Mouse (Mus musculus) heart, postnatal 0 days (tissue): Measurements from ENCODE around the gene Nucb1. TPM values are rescaled to one million over a fixed set of nuclear protein-coding genes. Genes with fewer than 3 reads are reported as not detected.
A peak's percentile ranks its signal among the peaks of the same experiment; 100 is the strongest.

ENCODE experiments used
- ATAC-seq: fragments of 200-750 bp; cut with Nextera tagmentation; 2 replicates; pipeline ENCODE4 v1.8.0; 2017; ENCODE audit warnings: low read depth, moderate number of reproducible peaks, moderate library complexity; ENCODE audit not compliant: insufficient read depth
- DNase-seq: peaks from one replicate; pipeline ENCODE4 v3.0.0-alpha.2; 2016; ENCODE audit warnings: low spot score
- H3K27ac ChIP-seq: fragments of 300-500 bp; sonication (generic); 2 replicates; pipeline ENCODE4 v1.5.1; 2014; ENCODE audit warnings: low read depth, mild to moderate bottlenecking
- H3K27me3 ChIP-seq: fragments of 300-500 bp; sonication (generic); 2 replicates; pipeline ENCODE4 v1.6.1; 2014; ENCODE audit warnings: low read length, mixed read lengths; ENCODE audit not compliant: control insufficient read depth, insufficient read depth
- H3K36me3 ChIP-seq: fragments of 300-500 bp; sonication (generic); replicated peaks from 2 replicates; pipeline ENCODE4 v1.6.1; 2014; ENCODE audit warnings: low read length, mixed read lengths; ENCODE audit not compliant: control insufficient read depth, insufficient read depth
- H3K4me1 ChIP-seq: fragments of 300-500 bp; sonication (generic); 2 replicates; pipeline ENCODE4 v1.6.1; 2014; ENCODE audit warnings: antibody characterized with exemption; ENCODE audit not compliant: control insufficient read depth, insufficient read depth
- H3K4me2 ChIP-seq: fragments of 300-500 bp; sonication (generic); 2 replicates; pipeline ENCODE4 v1.6.1; 2014; ENCODE audit warnings: low read depth, mild to moderate bottlenecking, low read length, moderate library complexity
- H3K4me3 ChIP-seq: fragments of 300-500 bp; sonication (generic); 2 replicates; pipeline ENCODE4 v1.5.1; 2014; ENCODE audit warnings: low read depth, low read length
- H3K9ac ChIP-seq: fragments of 300-500 bp; sonication (generic); replicated peaks from 2 replicates; pipeline ENCODE4 v1.6.1; 2014; ENCODE audit warnings: low read depth, low read length, mixed read lengths
- H3K9me3 ChIP-seq: fragments of 300-500 bp; sonication (generic); replicated peaks from 2 replicates; pipeline ENCODE4 v1.6.1; 2016; ENCODE audit warnings: low read length; ENCODE audit not compliant: control insufficient read depth
- CTCF ChIP-seq: IDR thresholded peaks from 2 replicates; pipeline ENCODE4 v1.5.1; 2016; ENCODE audit warnings: antibody characterized with exemption, control low read depth, low read depth
- EP300 ChIP-seq: IDR thresholded peaks from 2 replicates; pipeline ENCODE4 v1.6.1; 2016; ENCODE audit warnings: antibody characterized with exemption, low read depth
- WGBS: fragments of 180-500 bp; shearing (Covaris S2); extraction: QIAGEN DNeasy Blood & Tissue Kit; methylation state at CpG from one replicate; pipeline ENCODE4 v1.1.7; 2014; 5-methylcytosine and 5-hydroxymethylcytosine counted together
- polyA plus RNA-seq: library from polyadenylated mRNA; unstranded; fragments of >200 nt; fragmentation: Nextera tagmentation; extraction: Ambion mirVana; gene quantifications from 2 replicates; pipeline ENCODE4 v1.2.1, GENCODE M21; 2015
- total RNA-seq: library from RNA; depleted of rRNA; stranded (reverse); fragments of >200 nt; gene quantifications from 2 replicates; pipeline ENCODE4 v1.2.3, GENCODE M21; 2014; ENCODE audit warnings: low replicate concordance

The Nucb1 gene
- total and polyA plus RNA-seq, 2 experiments from 2014 or later, result 78.4 to 110 TPM

GRCm38 (mm10) chr7:45492225-45492844 is 17.9 kb downstream of the Nucb1 start:
- peaks cover 38% of the 10 kb centered on the region for H3K36me3 ChIP-seq
- no peak overlapping the region for H3K4me3 ChIP-seq
- no peaks in the 10 kb centered on the region for H3K27me3 ChIP-seq
- WGBS, result 90% methylated on average over 8 of the region's 8 CpGs
- H3K9me3 ChIP-seq, result no peaks in the 10 kb centered on the region
- H3K9ac ChIP-seq, result no peak overlapping the region
- TF ChIP-seq CTCF, result no peak
- TF ChIP-seq EP300, result no peak
- DNase-seq (no peak), ATAC-seq (no peak)
- H3K4me1 ChIP-seq, result peaks cover 11% of the 10 kb centered on the region; the same call in 1 of the 2 replicates
- H3K4me2 ChIP-seq, result no peak overlapping the region
- peak overlapping the region; percentile 67; the same call in 1 of the 2 replicates for H3K27ac ChIP-seq

- DNase-seq (no peak), ATAC-seq (no peak)
- H3K4me3 ChIP-seq, result no peak overlapping the region
- no peak overlapping the region for H3K4me2 ChIP-seq
- H3K9me3 ChIP-seq, result no peaks in the 10 kb centered on the region
- no peak overlapping the region for H3K27ac ChIP-seq
- peaks cover 29% of the 10 kb centered on the region for H3K36me3 ChIP-seq
- no peaks in the 10 kb centered on the region for H3K27me3 ChIP-seq
- H3K4me1 ChIP-seq, result peaks cover 11% of the 10 kb centered on the region; the same call in 1 of the 2 replicates
- no peak overlapping the region for H3K9ac ChIP-seq
- TF ChIP-seq CTCF, result no peak
- TF ChIP-seq EP300, result no peak
- WGBS, result 27% methylated on average over 3 of the region's 3 CpGs
Measured at GRCm38 (mm10) chr7:45491264-45491663, 18.9 kb downstream of the Nucb1 start.

DNA sequence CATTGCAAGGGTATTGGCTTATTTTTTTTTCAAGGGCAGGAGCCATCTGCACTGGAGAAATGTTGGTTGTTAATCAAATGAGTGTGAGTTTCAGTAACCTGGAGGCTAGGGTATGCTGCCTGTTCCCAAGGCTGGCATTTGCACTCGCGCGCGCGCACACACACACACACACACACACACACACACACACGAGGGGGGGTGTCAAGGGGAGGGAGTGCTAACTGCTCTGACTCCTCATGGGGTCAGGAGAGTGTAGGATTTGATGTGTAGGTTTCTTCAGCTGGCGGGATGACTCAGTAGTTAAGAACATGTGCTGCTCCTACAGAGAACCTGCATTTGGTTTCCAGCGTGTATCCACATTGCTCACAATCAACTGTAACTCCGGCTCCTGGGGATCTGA is 19.4 kb downstream of the Nucb1 start:
- Histone ChIP-seq H3K4me1 (peaks cover 11% of the 10 kb centered on the region; the same call in 1 of the 2 replicates), H3K36me3 (peaks cover 29% of the 10 kb centered on the region), H3K27ac (no peak overlapping the region), H3K9me3 (no peaks in the 10 kb centered on the region), H3K4me3 (no peak overlapping the region), H3K27me3 (no peaks in the 10 kb centered on the region), H3K9ac (no peak overlapping the region), H3K4me2 (no peak overlapping the region)
- DNase-seq (no peak), ATAC-seq (0 out of 2 replicates have a peak, but pooled peaks have one; percentile 15)
- WGBS, result 38% methylated on average over 9 of the region's 9 CpGs
- no peak for TF ChIP-seq EP300
- no peak for TF ChIP-seq CTCF

GRCm38 (mm10) chr7:45489578-45489977 is 20.6 kb downstream of the Nucb1 start:
- no peaks in the 10 kb centered on the region for H3K9me3 ChIP-seq
- H3K36me3 ChIP-seq, result peaks cover 17% of the 10 kb centered on the region
- H3K9ac ChIP-seq, result no peak overlapping the region
- DNase-seq, result no peak
- whole genome bisulfite sequencing, result 68% methylated on average over 7 of the region's 7 CpGs
- no peaks in the 10 kb centered on the region for H3K27me3 ChIP-seq
- no peak overlapping the region for H3K4me2 ChIP-seq
- H3K27ac ChIP-seq, result no peak overlapping the region
- TF ChIP-seq EP300 (no peak), CTCF (no peak)
- ATAC-seq, result no peak
- H3K4me1 ChIP-seq, result peaks cover 11% of the 10 kb centered on the region; the same call in 1 of the 2 replicates
- H3K4me3 ChIP-seq, result no peak overlapping the region

- no peaks in the 10 kb centered on the region for H3K27me3 ChIP-seq
- TF ChIP-seq CTCF (no peak), EP300 (no peak)
- H3K9me3 ChIP-seq, result no peaks in the 10 kb centered on the region
- peak within 1 kb of the TSS; percentile 69 for H3K4me2 ChIP-seq
- peak within 1 kb of the TSS; percentile 18 for H3K27ac ChIP-seq
- peaks cover 11% of the 10 kb centered on the region; the same call in 1 of the 2 replicates for H3K4me1 ChIP-seq
- peak within 1 kb of the TSS; percentile 59 for H3K9ac ChIP-seq
- H3K36me3 ChIP-seq, result peaks cover 7% of the 10 kb centered on the region
- peak within 1 kb of the TSS; percentile 49 for H3K4me3 ChIP-seq
- ATAC-seq, result peak; percentile 55
- DNase-seq, result no peak
- 11% methylated on average over 38 of the region's 38 CpGs for WGBS
Measured at GRCm38 (mm10) chr7:45488293-45489204, 21.7 kb downstream of the Nucb1 start, which contains the start of gene Dhdh. Gene Dhdh (minus strand): TSS chr7:45488805.
